Mouse (Mus musculus) left cerebral cortex, postnatal 4 days (tissue): Measurements from ENCODE around the gene Krt78. TPM values are rescaled to one million over a fixed set of nuclear protein-coding genes. Genes with fewer than 3 reads are reported as not detected.

Source experiments
- DNase-seq: peaks from one replicate; pipeline ENCODE4 v3.0.0-alpha.2; 2022
- intact Hi-C: fragments of 180-260 bp; cut with DNase I; formaldehyde crosslinking; loops from one replicate; pipeline ENCODE4 v1.15.1; 2025
- total RNA-seq, 2 experiments: library from RNA; stranded (reverse); gene quantifications; 2 replicates each; pipeline ENCODE4 v1.2.3; 2021

Krt78 gene
- total RNA-seq, 2 experiments from 2014 or later: not detected

DNA sequence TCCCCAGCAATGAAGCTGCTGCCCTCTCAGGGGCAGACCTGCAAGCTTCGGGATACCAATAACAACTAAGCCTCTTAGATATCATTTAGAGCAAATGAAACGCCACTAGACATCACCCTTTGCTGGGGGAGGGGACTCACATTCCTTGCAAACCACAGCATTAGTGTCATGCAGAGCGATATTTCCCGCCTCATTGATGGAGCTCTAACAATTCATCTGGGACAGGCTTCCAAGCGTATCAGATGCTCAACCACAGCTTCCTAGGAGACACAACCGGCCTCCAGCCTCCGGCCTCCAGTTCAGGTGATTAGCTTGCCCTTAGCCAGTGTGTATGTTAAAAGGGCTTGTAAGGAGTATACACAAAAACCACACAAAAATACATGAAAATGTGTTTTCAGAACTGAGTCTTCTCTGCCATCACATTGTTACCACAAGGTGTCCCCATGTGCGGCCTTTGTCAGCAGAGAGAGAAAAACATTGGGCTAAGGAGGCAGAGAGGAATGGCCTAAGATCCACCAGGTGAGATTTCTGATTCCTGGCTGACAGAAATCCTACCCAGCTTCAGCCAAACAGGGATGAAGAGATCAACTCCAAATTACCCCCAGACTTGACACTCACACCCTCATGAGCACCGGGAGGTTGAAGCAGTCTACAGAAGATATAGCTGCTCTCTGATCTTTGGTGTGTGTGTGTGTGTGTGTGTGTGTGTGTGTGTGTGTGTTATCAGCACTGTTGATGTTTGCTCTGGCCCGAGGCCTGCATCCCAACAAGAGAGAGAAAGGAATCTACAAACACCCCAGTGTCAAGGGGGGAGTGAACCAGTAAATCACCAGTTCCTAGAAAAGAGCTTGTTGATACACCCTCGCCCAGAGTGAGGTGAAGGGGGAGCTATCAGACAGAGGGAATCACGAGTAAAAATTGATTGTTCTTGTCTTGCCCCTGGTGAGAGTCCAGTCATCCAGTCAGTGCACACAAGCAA lies 51.6 kb downstream of the Krt78 start:
- intact Hi-C loops: no loop called here
- no peak for DNase-seq

Other genes starting within 250 kb of the Krt78 start
- not detected for gene Krt5, start 241.4 kb downstream of the Krt78 start, total RNA-seq
- not detected for gene Krt71, start 211.2 kb downstream of the Krt78 start, total RNA-seq
- gene Krt72, start 167.8 kb downstream of the Krt78 start, total RNA-seq: not detected
- gene Krt73, start 151.9 kb downstream of the Krt78 start, total RNA-seq: under 1 TPM; 0.42 to 0.46 TPM
- not detected for gene Krt2, start 136.1 kb downstream of the Krt78 start, total RNA-seq
- gene Krt1, start 103.5 kb downstream of the Krt78 start, total RNA-seq: 1 to 10 TPM; 5.9 to 6.1 TPM
- 1 to 10 TPM; 6.7 to 7.8 TPM for gene Krt77, start 84.6 kb downstream of the Krt78 start, total RNA-seq
- gene Krt76, start 61.4 kb downstream of the Krt78 start, total RNA-seq: not detected
- gene Krt4, start 29.6 kb downstream of the Krt78 start, total RNA-seq: under 1 TPM in 1 of 2 experiments, not detected in 1; 0.24 TPM
- gene Krt79, start 14.0 kb downstream of the Krt78 start, total RNA-seq: under 1 TPM in 1 of 2 experiments, not detected in 1; 0.32 TPM
- gene Krt8, start 50.2 kb upstream of the Krt78 start, total RNA-seq: under 1 TPM in 1 of 2 experiments, not detected in 1; 0.18 TPM
- gene Krt18, start 73.9 kb upstream of the Krt78 start, total RNA-seq: under 1 TPM; 0.26 to 0.64 TPM
- 100 to 1,000 TPM; 206 to 211 TPM for gene Eif4b, start 119.5 kb upstream of the Krt78 start, total RNA-seq
- 10 to 100 TPM in 1 of 2 experiments, 1 to 10 TPM in 1; 8.5 to 11.4 TPM for gene Tns2, start 146.1 kb upstream of the Krt78 start, total RNA-seq
- 100 to 1,000 TPM; 115 to 118 TPM for gene Spryd3, start 181.9 kb upstream of the Krt78 start, total RNA-seq
- 1 to 10 TPM; 1.6 to 2.0 TPM for gene Igfbp6, start 190.1 kb upstream of the Krt78 start, total RNA-seq
- gene Soat2, start 196.2 kb upstream of the Krt78 start, total RNA-seq: not detected
- gene Zfp740, start 249.0 kb upstream of the Krt78 start, total RNA-seq: 10 to 100 TPM; 70.3 to 70.6 TPM